Mouse (Mus musculus) cortical plate, adult 2 months (tissue): ENCODE data around the gene Hoxc5.

Experiments
- CTCF ChIP-seq: fragments of 200-500 bp; IDR thresholded peaks from 2 replicates; pipeline ENCODE4 v1.5.1; 2011; ENCODE audit warnings: mild to moderate bottlenecking, control low read depth, low read length; ENCODE audit not compliant: insufficient read depth; ENCODE audit errors: extremely low read depth
- POLR2A ChIP-seq: fragments of 200-500 bp; IDR thresholded peaks from 2 replicates; pipeline ENCODE4 v1.6.1; 2011; ENCODE audit warnings: mild to moderate bottlenecking, low read length, control low read depth; ENCODE audit not compliant: insufficient read depth; ENCODE audit errors: extremely low read depth

DNA sequence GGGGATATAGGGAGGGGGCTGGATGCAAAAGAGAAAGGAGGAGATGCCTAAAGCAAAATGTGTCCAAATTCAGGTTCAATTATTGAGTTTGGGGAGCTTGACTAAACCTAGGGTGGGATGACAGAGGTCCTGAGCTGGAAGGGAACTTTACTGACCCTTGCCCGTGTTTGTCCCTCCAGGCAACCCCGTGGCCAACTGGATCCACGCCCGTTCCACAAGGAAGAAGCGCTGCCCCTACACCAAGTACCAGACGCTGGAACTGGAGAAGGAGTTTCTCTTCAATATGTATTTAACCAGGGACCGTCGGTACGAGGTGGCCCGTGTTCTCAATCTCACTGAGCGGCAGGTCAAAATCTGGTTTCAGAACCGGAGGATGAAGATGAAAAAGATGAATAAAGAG lies 16.5 kb downstream of the Hoxc5 start:
- no peak for TF ChIP-seq CTCF
- TF ChIP-seq POLR2A = no peak
